In the genomic region with DNA sequence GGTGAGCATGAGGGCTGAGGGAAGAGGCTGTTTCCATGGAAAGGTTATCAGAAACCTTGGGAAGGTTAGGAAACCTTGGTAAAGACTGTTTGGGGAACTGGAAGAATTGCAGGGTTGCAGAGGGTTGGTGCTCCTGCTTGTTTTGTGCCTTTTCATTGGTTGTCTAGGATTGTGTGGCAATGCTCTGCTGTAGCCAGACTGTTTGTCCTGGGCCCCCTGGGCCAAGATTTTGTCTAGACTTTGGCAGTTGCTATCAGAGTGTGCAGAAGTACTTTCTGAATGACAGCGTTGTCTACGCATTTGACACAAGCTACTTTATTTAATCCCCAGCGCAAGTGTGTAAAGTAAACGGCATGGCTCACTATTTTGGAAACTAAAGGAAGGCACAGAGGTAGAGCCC, we compare ENCODE assay signal across 22 mouse cellular contexts. TPM values are rescaled to one million over a fixed set of nuclear protein-coding genes. Genes with fewer than 3 reads are reported as not detected.
A peak's percentile ranks its signal among the peaks of the same experiment; 100 is the strongest.
DNase-seq lines count a peak whose midpoint lies in the region; ATAC-seq and TF ChIP-seq lines count a peak whose summit lies in the region.
"Had no signal": no experiment of that assay in that cellular context is flagged by ENCODE, and none has a peak within 500 bp of the region (broad histone marks: within the 10 kb centered on the region; RNA-seq: fewer than 3 reads in every experiment).

No protein-coding gene starts in this region.

- TF ChIP-seq EP300 in heart, postnatal 0 days (IDR thresholded peaks at IDR 0.05; ENCODE audit: low read depth) = no peak

- no peak overlapping the region for H3K4me2 ChIP-seq in heart, postnatal 0 days (ENCODE audit: low read depth, low read length)
- no peak overlapping the region for H3K4me2 ChIP-seq in liver, embryonic 13.5 days
- no peak overlapping the region for H3K4me2 ChIP-seq in kidney, embryonic 16.5 days (replicated peaks; ENCODE audit: low read depth, low read length)
- H3K4me2 ChIP-seq: limb, embryonic 13.5 days; midbrain, embryonic 15.5 days had no signal

- no peaks in the 10 kb centered on the region for H3K9me3 ChIP-seq in heart, postnatal 0 days (replicated peaks; ENCODE audit: control insufficient read depth, low read length)
- no peaks in the 10 kb centered on the region for H3K9me3 ChIP-seq in liver, embryonic 13.5 days (replicated peaks)
- no peaks in the 10 kb centered on the region for H3K9me3 ChIP-seq in kidney, embryonic 16.5 days (ENCODE audit: low read length)
- H3K9me3 ChIP-seq: limb, embryonic 13.5 days; midbrain, embryonic 15.5 days had no signal

- peak overlapping the region; percentile 4 for H3K27ac ChIP-seq in gastrocnemius, adult 2 months
- H3K27ac ChIP-seq in heart, postnatal 0 days (ENCODE audit: low read depth) = peak overlapping the region; percentile 61
- no peak overlapping the region for H3K27ac ChIP-seq in liver, embryonic 13.5 days
- H3K27ac ChIP-seq in kidney, embryonic 16.5 days (ENCODE audit: low read length) = no peak overlapping the region
- H3K27ac ChIP-seq: limb, embryonic 13.5 days; midbrain, embryonic 15.5 days had no signal

- peaks cover 49% of the 10 kb centered on the region for H3K4me1 ChIP-seq in heart, postnatal 0 days (ENCODE audit: control insufficient read depth, insufficient read depth)
- peaks cover 61% of the 10 kb centered on the region for H3K4me1 ChIP-seq in liver, embryonic 13.5 days (replicated peaks)
- peaks cover 30% of the 10 kb centered on the region for H3K4me1 ChIP-seq in kidney, embryonic 16.5 days (ENCODE audit: insufficient read depth, low read length)
- H3K4me1 ChIP-seq: midbrain, embryonic 15.5 days had no signal

- intact Hi-C loops in gastrocnemius, adult 2 months (cut with DNase I) = no loop called here
- intact Hi-C loops in gastrocnemius, postnatal 14 days (cut with DNase I; ENCODE audit: low total_unique reads) = no loop called here
- intact Hi-C loops in heart, postnatal 36 days (cut with DNase I) = no loop called here

- WGBS in heart, postnatal 0 days = 22% methylated on average over 4 of the region's 4 CpGs
- 28% methylated on average over 4 of the region's 4 CpGs for WGBS in liver, embryonic 13.5 days (ENCODE audit: insufficient replicate concordance)
- WGBS in kidney, embryonic 16.5 days = 79% methylated on average over 4 of the region's 4 CpGs

- TF ChIP-seq CTCF in gastrocnemius, adult 2 months (IDR thresholded peaks at IDR 0.05) = no peak
- no peak for TF ChIP-seq CTCF in heart, postnatal 0 days (IDR thresholded peaks at IDR 0.05; ENCODE audit: low read depth)

- no peak for DNase-seq in gastrocnemius, adult 2 months
- no peak for DNase-seq in gastrocnemius, postnatal 14 days
- no peak for DNase-seq in heart, postnatal 0 days (ENCODE audit: low spot score)
- no peak for DNase-seq in heart, postnatal 36 days
- peak; percentile 13 for DNase-seq in liver, embryonic 13.5 days
- no peak for DNase-seq in urinary bladder, postnatal 4 days (ENCODE audit: low spot score in 2 of 2)
- DNase-seq in thymus, postnatal 36 days = no peak
- DNase-seq: adrenal gland, adult 2 months; cerebellum, adult 18-20 months; cerebellum, postnatal 36 days; kidney, adult 2 months; kidney, postnatal 36 days; layer of hippocampus, adult 9-11 months; retina, postnatal 1 day; right cerebral cortex, postnatal 4 days; thymus, adult 18-20 months had no signal

- no peaks in the 10 kb centered on the region for H3K36me3 ChIP-seq in heart, postnatal 0 days (replicated peaks; ENCODE audit: control insufficient read depth, insufficient read depth, low read length)
- no peaks in the 10 kb centered on the region for H3K36me3 ChIP-seq in liver, embryonic 13.5 days
- H3K36me3 ChIP-seq in kidney, embryonic 16.5 days (ENCODE audit: insufficient read depth, low read length) = no peaks in the 10 kb centered on the region
- H3K36me3 ChIP-seq: limb, embryonic 13.5 days; midbrain, embryonic 15.5 days had no signal

- H3K9ac ChIP-seq in heart, postnatal 0 days (replicated peaks; ENCODE audit: low read depth, low read length) = no peak overlapping the region
- no peak overlapping the region for H3K9ac ChIP-seq in liver, embryonic 13.5 days
- H3K9ac ChIP-seq in kidney, embryonic 16.5 days (replicated peaks; ENCODE audit: low read length) = no peak overlapping the region
- H3K9ac ChIP-seq: limb, embryonic 13.5 days; midbrain, embryonic 15.5 days had no signal

- H3K4me3 ChIP-seq in gastrocnemius, adult 2 months = no peak overlapping the region
- no peak overlapping the region for H3K4me3 ChIP-seq in heart, postnatal 0 days (ENCODE audit: low read depth, low read length)
- H3K4me3 ChIP-seq in liver, embryonic 13.5 days (replicated peaks) = no peak overlapping the region
- no peak overlapping the region for H3K4me3 ChIP-seq in kidney, embryonic 16.5 days (ENCODE audit: low read length)
- H3K4me3 ChIP-seq: limb, embryonic 13.5 days; midbrain, embryonic 15.5 days had no signal

- ATAC-seq in heart, postnatal 0 days (ENCODE audit: insufficient read depth, low read depth) = no peak
- ATAC-seq in liver, embryonic 13.5 days (ENCODE audit: low read depth) = peak; percentile 68
- ATAC-seq in kidney, embryonic 16.5 days (ENCODE audit: low FRiP score, low TSS enrichment) = no peak
- ATAC-seq: forebrain, embryonic 14.5 days; hindbrain, embryonic 16.5 days; lung, postnatal 0 days; midbrain, embryonic 15.5 days had no signal

- H3K27me3 ChIP-seq in heart, postnatal 0 days (ENCODE audit: control insufficient read depth, insufficient read depth, low read length) = no peaks in the 10 kb centered on the region
- no peaks in the 10 kb centered on the region for H3K27me3 ChIP-seq in liver, embryonic 13.5 days
- H3K27me3 ChIP-seq in kidney, embryonic 16.5 days (ENCODE audit: insufficient read depth, low read length) = no peaks in the 10 kb centered on the region
- H3K27me3 ChIP-seq: limb, embryonic 13.5 days; midbrain, embryonic 15.5 days had no signal

RNA-seq across cellular contexts. Expression of a gene that starts 33.6 kb away (rescaled TPM):
- total RNA-seq in gastrocnemius, adult 2 months (2021) = 10 to 100 TPM; 28.9 to 30.4 TPM
- total RNA-seq in gastrocnemius, postnatal 14 days (2021) = 10 to 100 TPM; 17.3 to 18.8 TPM
- total RNA-seq in heart, postnatal 0 days (2014; rRNA removed; ENCODE audit: low replicate concordance) = 49.7 and 61.2 TPM in 2 replicates
- polyA plus RNA-seq in heart, postnatal 0 days (2015; fragmentation: Nextera tagmentation; extraction: Ambion mirVana) = 10.2 and 10.9 TPM in 2 replicates
- 10 to 100 TPM; 26.3 TPM for total RNA-seq in heart, postnatal 36 days (2021)
- polyA plus RNA-seq in liver, embryonic 13.5 days (2015; fragmentation: Nextera tagmentation; extraction: Ambion mirVana) = 3.1 and 3.9 TPM in 2 replicates
- 23.9 and 25.6 TPM in 2 replicates for polyA plus RNA-seq in kidney, embryonic 16.5 days (2015; fragmentation: Nextera tagmentation; extraction: Ambion mirVana)

Comparison
In these comparisons a context has a peak if more than half of its experiments do, and no peak if none do; other contexts are left out.
1. H3K27ac ChIP-seq: peak in gastrocnemius, adult 2 months (single experiment) and heart, postnatal 0 days (single experiment); none in liver, embryonic 13.5 days (single experiment) and kidney, embryonic 16.5 days (single experiment).